Mouse (Mus musculus) cerebellum, postnatal 10 days (tissue): ENCODE data around the gene Cldn5.

Experiments used
- DNase-seq, 2 experiments: peaks; one replicate each; pipeline ENCODE4 v3.0.0; 2021; ENCODE audit warnings: mixed read lengths in 2 of 2

Cldn5 gene

GRCm38 (mm10) chr16:18776556-18777100 is at the start of gene Cldn5:
Gene Cldn5, plus strand, starts transcription at chr16:18776847.
- DNase-seq: peak; percentile 16 to 23

GRCm38 (mm10) chr16:18727536-18728499 is 48.8 kb upstream of the Cldn5 start:
- no peak for DNase-seq

- no peak for DNase-seq
These were observed 47.5 kb upstream of the Cldn5 start for GRCm38 (mm10) chr16:18729185-18729584.

GRCm38 (mm10) chr16:18730640-18731039 is 46.0 kb upstream of the Cldn5 start:
- no peak for DNase-seq

GRCm38 (mm10) chr16:18733100-18733956 is 43.3 kb upstream of the Cldn5 start:
- no peak for DNase-seq

GRCm38 (mm10) chr16:18738303-18738702 is 38.3 kb upstream of the Cldn5 start:
- DNase-seq: no peak

GRCm38 (mm10) chr16:18746268-18747122 is 30.2 kb upstream of the Cldn5 start:
- DNase-seq: no peak

- no peak for DNase-seq
These were observed 25.5 kb upstream of the Cldn5 start for GRCm38 (mm10) chr16:18751101-18751500.

- no peak for DNase-seq
These were observed 24.7 kb upstream of the Cldn5 start for GRCm38 (mm10) chr16:18751885-18752499.

- no peak for DNase-seq
These were observed 14.9 kb upstream of the Cldn5 start for GRCm38 (mm10) chr16:18761734-18762133.

- DNase-seq: no peak
These were observed 13.7 kb upstream of the Cldn5 start for GRCm38 (mm10) chr16:18762960-18763359.

- DNase-seq: no peak
These were observed 10.3 kb upstream of the Cldn5 start for GRCm38 (mm10) chr16:18766390-18766789.

GRCm38 (mm10) chr16:18769501-18769900 is 7.1 kb upstream of the Cldn5 start:
- no peak for DNase-seq

- no peak for DNase-seq
These were observed 2.7 kb upstream of the Cldn5 start for GRCm38 (mm10) chr16:18773936-18774335.

- DNase-seq: no peak
These were observed 759 bp upstream of the Cldn5 start for GRCm38 (mm10) chr16:18775621-18776555.

- peak; percentile 30 to 33 for DNase-seq
These were observed 744 bp downstream of the Cldn5 start for GRCm38 (mm10) chr16:18777101-18778080.

GRCm38 (mm10) chr16:18778461-18778860 is 1.8 kb downstream of the Cldn5 start:
- DNase-seq: no peak

- DNase-seq: no peak
These were observed 5.2 kb downstream of the Cldn5 start for GRCm38 (mm10) chr16:18781810-18782209.

- DNase-seq: no peak
These were observed 8.4 kb downstream of the Cldn5 start for GRCm38 (mm10) chr16:18785025-18785424.
